Mouse (Mus musculus) MEL (cell line): ENCODE measurements around the gene Gm15319. TPM values are rescaled to one million over a fixed set of nuclear protein-coding genes. Genes with fewer than 3 reads are reported as not detected.
"Not testable (repeated sequence)": the region's sequence is repeated elsewhere in the genome, so short reads cannot be mapped to it uniquely, and the experiment has no call there.

Source experiments
- DNase-seq: peaks from one replicate; pipeline ENCODE4 v3.0.0; 2011; ENCODE audit warnings: low read depth, low spot score
- H3K27ac ChIP-seq: 2 replicates; pipeline ENCODE4 v1.5.1; 2012; ENCODE audit warnings: low read depth, mild to moderate bottlenecking, control low read depth, low read length, moderate library complexity; ENCODE audit not compliant: control insufficient read depth
- H3K27me3 ChIP-seq, 2 experiments: fragments of 150-350 bp in 1 of 2; sonication (generic) in 1 of 2; 2 replicates each; pipeline ENCODE4 v1.6.1; 2012; ENCODE audit warnings: low read length in 2 of 2, mild to moderate bottlenecking in 2 of 2, improper control_type of control experiment in 1 of 2, moderate library complexity in 1 of 2; ENCODE audit not compliant: insufficient read depth in 2 of 2, control insufficient read depth in 1 of 2
- H3K36me3 ChIP-seq, 2 experiments: 2 replicates each; pipeline ENCODE4 v1.6.1; 2012 to 2014; ENCODE audit warnings: low read length in 2 of 2, improper control_type of control experiment in 1 of 2, inconsistent platforms in 1 of 2, mild to moderate bottlenecking in 1 of 2; ENCODE audit not compliant: insufficient read depth in 2 of 2, control insufficient read depth in 1 of 2
- H3K4me1 ChIP-seq, 2 experiments: fragments of 150-350 bp in 1 of 2; sonication (generic) in 1 of 2; 2 replicates each; pipeline ENCODE4 v1.6.1; 2012; ENCODE audit warnings: low read length in 2 of 2, improper control_type of control experiment in 1 of 2, mild to moderate bottlenecking in 1 of 2; ENCODE audit not compliant: insufficient read depth in 2 of 2, control insufficient read depth in 1 of 2
- H3K4me3 ChIP-seq, 2 experiments: fragments of 150-350 bp in 1 of 2; sonication (generic) in 1 of 2; 2 replicates each; pipeline ENCODE4 v1.5.1; 2012; ENCODE audit warnings: low read depth in 2 of 2, low read length in 2 of 2, mild to moderate bottlenecking in 2 of 2, moderate library complexity in 2 of 2, control low read depth in 1 of 2, improper control_type of control experiment in 1 of 2; ENCODE audit not compliant: control insufficient read depth in 1 of 2, insufficient read depth in 1 of 2
- H3K79me2 ChIP-seq: 2 replicates; pipeline ENCODE4 v1.6.1; 2012; ENCODE audit warnings: mild to moderate bottlenecking, low read length, moderate library complexity; ENCODE audit not compliant: control insufficient read depth, poor library complexity, insufficient read depth
- H3K9ac ChIP-seq: 2 replicates; pipeline ENCODE4 v1.6.1; 2012; ENCODE audit warnings: low read depth, mild to moderate bottlenecking, control low read depth, low read length, moderate library complexity; ENCODE audit not compliant: control insufficient read depth, poor library complexity, severe bottlenecking
- H3K9me3 ChIP-seq: fragments of 150-350 bp; sonication (generic); replicated peaks from 2 replicates; pipeline ENCODE4 v1.6.1; 2012; ENCODE audit warnings: mild to moderate bottlenecking, low read length, improper control_type of control experiment, moderate library complexity; ENCODE audit not compliant: insufficient read depth
- polyA plus RNA-seq, 2 experiments: library from polyadenylated mRNA; stranded (reverse) in 1 of 2; unstranded in 1 of 2; fragments of >175 nt in 1 of 2; fragments of >200 nt in 1 of 2; gene quantifications; 2 replicates each; pipeline versions ENCODE4 v1.2.1 to v1.2.4; 2012; ENCODE audit warnings: low replicate concordance in 2 of 2, low read depth in 1 of 2; ENCODE audit not compliant: insufficient read length in 2 of 2, insufficient read depth in 1 of 2, missing spikeins in 1 of 2
- total RNA-seq: library from RNA; depleted of rRNA; stranded (reverse); fragments of 300-350 nt; gene quantifications from 2 replicates; pipeline ENCODE4 v1.2.3, GENCODE M21; 2012

Gene Gm15319
- total and polyA plus RNA-seq, 3 experiments: not detected

DNA sequence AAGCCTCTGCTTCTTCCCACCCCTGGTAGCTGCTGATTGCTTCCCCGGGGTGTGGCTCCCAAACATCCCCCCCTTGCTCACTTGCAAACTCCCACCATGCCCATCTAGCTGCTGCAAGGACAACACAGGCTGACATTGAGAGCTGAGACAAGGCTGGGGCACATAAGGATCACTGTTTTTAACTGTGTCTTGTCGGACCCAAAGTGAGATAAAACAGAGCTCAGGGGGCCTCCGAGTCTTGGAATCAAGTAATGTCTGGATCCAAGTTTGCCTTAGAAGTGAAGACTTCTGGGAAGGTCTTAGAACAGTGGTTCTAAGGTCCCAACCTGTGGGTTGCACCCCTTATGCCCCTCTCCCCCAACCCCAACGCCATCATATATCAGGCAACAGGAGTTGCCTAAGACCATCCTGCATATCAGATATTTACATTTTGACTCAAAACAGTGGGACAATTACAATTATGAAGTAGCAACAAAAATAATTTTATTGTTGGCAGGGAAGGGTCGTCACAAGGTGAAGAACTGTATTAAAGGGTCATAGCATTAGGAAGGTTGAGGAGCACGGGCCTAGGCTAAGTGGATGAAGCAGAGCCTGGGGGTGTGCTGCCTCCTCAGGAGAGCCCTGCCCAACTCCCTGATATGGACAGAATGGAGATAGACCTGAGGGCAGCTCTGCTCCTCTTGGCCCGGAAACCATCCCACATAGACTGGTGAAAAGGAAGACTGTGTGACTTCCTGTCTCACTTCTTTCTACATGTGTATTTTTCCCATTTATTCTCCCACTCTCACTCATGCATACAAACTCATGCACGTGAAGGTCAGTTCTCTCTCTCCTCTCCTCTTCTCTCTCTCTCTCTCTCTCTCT is 16.0 kb upstream of the Gm15319 start:
- not testable (repeated sequence) for H3K4me1 ChIP-seq, H3K9ac ChIP-seq, H3K4me3 ChIP-seq, H3K27ac ChIP-seq, H3K27me3 ChIP-seq, H3K9me3 ChIP-seq, H3K79me2 ChIP-seq, DNase-seq, H3K36me3 ChIP-seq

DNA sequence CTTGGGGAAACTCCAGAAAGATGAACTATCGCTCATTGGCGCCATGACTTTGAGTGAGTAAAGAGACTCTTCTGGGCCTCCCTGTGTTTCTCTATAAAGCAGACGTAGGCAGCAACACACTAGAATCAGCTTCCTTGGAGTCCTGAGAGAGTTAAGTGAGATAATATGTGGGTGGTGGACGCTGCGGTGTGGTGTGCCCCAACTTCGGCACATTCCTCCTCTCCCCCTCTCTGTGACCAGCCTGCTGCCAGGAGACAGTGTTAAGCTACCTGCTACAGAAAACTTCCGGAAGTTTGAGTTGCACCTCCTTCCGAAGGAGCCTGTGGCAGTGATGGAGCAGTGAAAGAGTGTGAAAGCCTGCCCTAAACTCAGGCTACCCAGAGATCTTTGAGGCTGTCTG is 15.3 kb upstream of the Gm15319 start:
- not testable (repeated sequence) for H3K27ac ChIP-seq, H3K4me3 ChIP-seq, H3K4me1 ChIP-seq, DNase-seq, H3K27me3 ChIP-seq, H3K9me3 ChIP-seq, H3K9ac ChIP-seq, H3K79me2 ChIP-seq, H3K36me3 ChIP-seq

DNA sequence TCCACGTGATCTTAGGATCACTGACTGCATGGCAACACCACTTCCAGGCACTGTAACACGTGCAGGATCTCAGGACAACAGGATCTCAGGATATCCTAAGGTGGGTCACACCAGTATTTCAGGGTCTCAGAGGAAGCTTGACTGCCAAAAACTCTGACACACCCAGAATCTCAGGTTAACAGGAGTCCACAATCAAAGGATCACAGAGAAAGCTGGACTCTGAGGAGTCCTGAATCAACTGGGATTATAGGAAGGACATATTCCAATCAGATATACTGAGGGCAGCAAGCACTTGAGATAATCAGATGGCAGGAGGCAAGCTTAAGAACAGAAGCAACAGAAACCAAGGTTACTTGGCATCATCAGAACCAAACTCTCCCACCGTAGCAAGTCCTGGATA is 12.7 kb upstream of the Gm15319 start:
- H3K36me3 ChIP-seq, H3K9me3 ChIP-seq, H3K4me3 ChIP-seq, H3K4me1 ChIP-seq, H3K27me3 ChIP-seq, H3K27ac ChIP-seq, DNase-seq, H3K79me2 ChIP-seq, H3K9ac ChIP-seq: not testable (repeated sequence)

DNA sequence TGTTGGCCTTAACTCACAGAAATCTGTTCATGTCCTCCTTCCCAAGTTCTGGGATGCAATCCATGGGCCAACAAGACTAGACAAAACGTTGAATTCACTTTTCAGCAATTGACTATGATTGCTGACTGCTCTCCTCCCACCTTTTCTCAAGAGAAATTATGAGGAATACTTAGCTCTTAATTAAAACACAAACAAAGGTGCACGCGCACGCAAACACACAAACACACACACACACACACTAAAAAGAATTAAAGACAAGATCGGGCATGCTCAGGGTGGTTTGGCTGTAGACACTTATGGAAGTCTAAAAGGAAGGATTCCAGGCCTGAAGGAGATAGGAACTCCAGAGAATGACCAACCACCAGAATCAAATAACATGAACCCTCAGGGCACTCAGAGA is 6.6 kb downstream of the Gm15319 start:
- not testable (repeated sequence) for H3K36me3 ChIP-seq, H3K27ac ChIP-seq, DNase-seq, H3K79me2 ChIP-seq, H3K27me3 ChIP-seq, H3K4me1 ChIP-seq, H3K9me3 ChIP-seq, H3K4me3 ChIP-seq, H3K9ac ChIP-seq

DNA sequence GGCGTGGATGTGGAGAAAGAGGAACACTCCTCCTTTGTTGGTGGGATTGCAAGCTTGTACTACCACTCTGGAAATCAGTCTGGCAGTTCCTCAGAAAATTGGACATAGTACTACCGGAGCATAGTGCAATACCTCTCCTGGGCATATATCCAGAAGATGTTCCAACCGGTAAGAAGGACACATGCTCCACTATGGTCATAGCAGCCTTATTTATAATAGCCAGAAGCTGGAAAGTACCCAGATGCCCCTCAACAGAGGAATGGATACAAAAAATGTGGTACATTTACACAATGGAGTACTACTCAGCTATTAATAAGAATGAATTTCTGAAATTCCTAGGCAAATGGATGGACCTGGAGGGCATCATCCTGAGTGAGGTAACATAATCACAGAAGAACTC is 9.4 kb downstream of the Gm15319 start:
- H3K27me3 ChIP-seq, H3K79me2 ChIP-seq, H3K27ac ChIP-seq, DNase-seq, H3K9me3 ChIP-seq, H3K4me1 ChIP-seq, H3K4me3 ChIP-seq, H3K9ac ChIP-seq, H3K36me3 ChIP-seq: not testable (repeated sequence)

DNA sequence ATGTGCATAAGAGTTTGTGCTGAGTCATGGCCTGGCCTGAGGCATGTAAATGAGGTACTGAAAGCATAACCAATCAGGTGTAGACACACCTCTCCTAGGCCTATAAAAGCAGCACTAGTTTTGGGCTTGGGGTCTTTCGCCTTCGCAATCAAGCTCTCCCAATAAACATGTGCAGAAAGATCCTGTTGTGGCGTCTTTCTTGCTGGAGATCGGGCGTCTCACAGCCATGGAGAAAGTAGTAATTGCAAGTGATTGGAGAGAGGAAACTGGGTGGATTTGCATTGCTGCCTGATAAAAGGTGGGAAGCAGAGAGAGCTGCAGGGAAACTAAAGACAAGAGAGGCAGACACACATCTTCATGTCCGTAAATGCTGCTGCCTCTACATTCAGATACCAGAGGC is 60.3 kb downstream of the Gm15319 start:
- not testable (repeated sequence) for H3K4me3 ChIP-seq, H3K27me3 ChIP-seq, H3K79me2 ChIP-seq, H3K4me1 ChIP-seq, H3K9me3 ChIP-seq, H3K27ac ChIP-seq, H3K9ac ChIP-seq, DNase-seq, H3K36me3 ChIP-seq

DNA sequence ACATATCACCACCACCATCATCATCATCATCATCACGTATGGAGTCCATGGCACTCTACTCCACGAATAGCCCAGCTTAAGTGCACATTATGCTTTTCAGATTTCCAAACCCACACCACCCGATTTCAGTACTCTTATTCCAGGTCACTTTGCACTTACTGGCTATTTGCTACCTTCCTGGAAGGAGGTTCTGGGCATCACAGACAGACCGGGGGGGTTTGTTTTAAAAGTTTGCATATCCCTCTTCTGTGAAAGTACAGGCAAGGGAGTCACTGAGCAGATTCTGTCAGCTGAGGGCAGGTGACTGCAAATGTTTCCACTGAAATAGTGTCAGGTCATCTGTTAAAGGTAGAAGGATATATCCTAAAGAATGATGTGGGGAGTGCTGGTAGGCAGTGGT is 63.0 kb downstream of the Gm15319 start:
- not testable (repeated sequence) for H3K27me3 ChIP-seq, H3K27ac ChIP-seq, H3K79me2 ChIP-seq, H3K9ac ChIP-seq, H3K4me1 ChIP-seq, DNase-seq, H3K9me3 ChIP-seq, H3K36me3 ChIP-seq, H3K4me3 ChIP-seq
